Mouse (Mus musculus) embryonic facial prominence, embryonic 14.5 days (tissue): ENCODE data around the gene Vps53. TPM values are rescaled to one million over a fixed set of nuclear protein-coding genes. Genes with fewer than 3 reads are reported as not detected.

Experiments used
- ATAC-seq: fragments of 200-750 bp; cut with Nextera tagmentation; 2 replicates; pipeline ENCODE4 v1.8.0; 2017; ENCODE audit warnings: low read depth, moderate number of reproducible peaks, moderate TSS enrichment
- DNase-seq: peaks from one replicate; pipeline ENCODE4 v3.0.0-alpha.2; 2015; ENCODE audit warnings: low spot score
- H3K27ac ChIP-seq: fragments of 300-500 bp; sonication (generic); replicated peaks from 2 replicates; pipeline ENCODE4 v1.5.1; 2014; ENCODE audit warnings: low read depth, mild to moderate bottlenecking, low read length, moderate library complexity
- H3K27me3 ChIP-seq: fragments of 300-500 bp; sonication (generic); replicated peaks from 2 replicates; pipeline ENCODE4 v1.6.1; 2014; ENCODE audit warnings: low read length; ENCODE audit not compliant: control insufficient read depth, insufficient read depth
- H3K36me3 ChIP-seq: fragments of 300-500 bp; sonication (generic); 2 replicates; pipeline ENCODE4 v1.6.1; 2014; ENCODE audit warnings: low read length, mixed read lengths; ENCODE audit not compliant: control insufficient read depth, insufficient read depth
- H3K4me1 ChIP-seq: fragments of 300-500 bp; sonication (generic); 2 replicates; pipeline ENCODE4 v1.6.1; 2014; ENCODE audit warnings: antibody characterized with exemption, low read length; ENCODE audit not compliant: control insufficient read depth, insufficient read depth
- H3K4me2 ChIP-seq: fragments of 300-500 bp; sonication (generic); 2 replicates; pipeline ENCODE4 v1.6.1; 2014; ENCODE audit warnings: low read depth, mild to moderate bottlenecking, low read length, moderate library complexity, mixed read lengths
- H3K4me3 ChIP-seq: fragments of 300-500 bp; sonication (generic); 2 replicates; pipeline ENCODE4 v1.5.1; 2014; ENCODE audit warnings: low read depth, mild to moderate bottlenecking, low read length
- H3K9ac ChIP-seq: fragments of 300-500 bp; sonication (generic); 2 replicates; pipeline ENCODE4 v1.6.1; 2014; ENCODE audit warnings: low read depth, mild to moderate bottlenecking, low read length, moderate library complexity, mixed read lengths
- H3K9me3 ChIP-seq: fragments of 300-500 bp; sonication (generic); 2 replicates; pipeline ENCODE4 v1.6.1; 2016; ENCODE audit warnings: low read length; ENCODE audit not compliant: control insufficient read depth
- WGBS: fragments of 180-500 bp; shearing (Covaris S2); extraction: QIAGEN DNeasy Blood & Tissue Kit; methylation state at CpG from one replicate; pipeline ENCODE4 v1.1.7; 2014; 5-methylcytosine and 5-hydroxymethylcytosine counted together
- polyA plus RNA-seq: library from polyadenylated mRNA; unstranded; fragments of >200 nt; fragmentation: Nextera tagmentation; extraction: Ambion mirVana; gene quantifications from 2 replicates; pipeline ENCODE4 v1.2.1, GENCODE M21; 2014

Vps53 gene
- polyA plus RNA-seq, 1 experiment from 2014 or later: 32.4 TPM

DNA sequence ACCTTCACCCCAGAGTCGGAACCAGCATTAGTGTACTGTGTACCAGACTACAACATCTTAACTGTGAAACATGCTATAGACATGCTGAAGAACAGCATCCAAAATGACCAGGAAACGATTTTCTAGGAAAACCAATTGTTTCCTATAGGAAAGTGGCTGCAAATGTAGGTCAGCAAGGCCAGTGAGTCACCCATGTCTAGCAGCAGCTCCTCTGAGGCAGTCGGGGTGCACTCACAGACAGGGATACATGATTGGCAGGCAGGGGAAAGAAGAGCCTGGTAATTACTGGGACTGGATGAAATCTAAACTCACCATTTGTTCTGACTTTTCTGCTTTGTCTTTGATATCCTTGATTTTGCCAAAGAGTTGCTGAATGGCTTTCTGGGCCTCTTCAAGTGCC is 41.5 kb downstream of the Vps53 start:
- no peak overlapping the region for H3K4me3 ChIP-seq
- DNase-seq (no peak), ATAC-seq (no peak)
- H3K9ac ChIP-seq: no peak overlapping the region
- H3K4me2 ChIP-seq: no peak overlapping the region
- H3K27ac ChIP-seq: no peak overlapping the region
- H3K27me3 ChIP-seq: no peaks in the 10 kb centered on the region
- no peaks in the 10 kb centered on the region for H3K9me3 ChIP-seq
- WGBS: 78% methylated on average over 3 of the region's 3 CpGs
- peaks cover 44% of the 10 kb centered on the region for H3K36me3 ChIP-seq
- no peaks in the 10 kb centered on the region for H3K4me1 ChIP-seq

DNA sequence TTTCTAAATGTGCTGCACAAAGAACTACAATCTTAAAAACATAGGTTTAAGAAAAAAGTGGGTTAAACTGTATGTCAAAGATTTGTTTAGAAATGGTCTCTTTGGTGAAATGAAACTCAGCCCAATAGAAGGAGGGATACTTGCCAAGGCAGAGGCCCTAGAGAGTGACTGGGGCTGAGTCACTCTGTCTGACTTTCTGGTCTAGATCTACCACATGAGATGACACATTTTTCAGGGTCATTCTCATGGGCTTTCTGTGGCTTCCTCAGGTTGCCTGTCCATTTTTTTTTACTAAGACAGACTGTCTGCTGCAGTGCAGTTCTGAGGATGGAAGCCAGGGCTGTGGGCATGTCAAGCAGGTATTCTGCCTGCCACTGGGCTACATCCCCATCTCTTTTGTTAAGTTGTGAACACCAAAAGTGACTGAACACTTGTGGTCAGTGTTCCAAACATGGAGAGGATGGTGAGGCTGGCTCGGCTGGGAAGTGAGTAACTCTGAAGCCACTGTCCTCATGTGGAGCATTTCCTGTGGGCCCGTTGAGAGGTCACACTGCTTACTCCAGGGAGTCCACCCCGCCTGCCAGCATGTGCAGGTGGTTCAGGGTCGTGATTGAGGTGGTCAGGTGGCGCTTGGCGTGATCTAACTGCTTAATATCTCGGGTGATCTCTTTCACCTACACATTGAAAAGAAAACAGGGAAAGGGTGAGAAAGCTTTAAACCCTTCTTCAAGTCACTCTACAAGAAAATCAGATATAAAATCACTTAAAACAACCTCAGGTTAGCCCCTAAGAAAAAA is 43.6 kb downstream of the Vps53 start:
- ATAC-seq (no peak), DNase-seq (no peak)
- 80% methylated on average over 7 of the region's 7 CpGs for WGBS
- H3K4me2 ChIP-seq: no peak overlapping the region
- no peak overlapping the region for H3K4me3 ChIP-seq
- H3K36me3 ChIP-seq: peaks cover 50% of the 10 kb centered on the region
- no peaks in the 10 kb centered on the region for H3K27me3 ChIP-seq
- no peak overlapping the region for H3K9ac ChIP-seq
- no peaks in the 10 kb centered on the region for H3K9me3 ChIP-seq
- no peaks in the 10 kb centered on the region for H3K4me1 ChIP-seq
- no peak overlapping the region for H3K27ac ChIP-seq

DNA sequence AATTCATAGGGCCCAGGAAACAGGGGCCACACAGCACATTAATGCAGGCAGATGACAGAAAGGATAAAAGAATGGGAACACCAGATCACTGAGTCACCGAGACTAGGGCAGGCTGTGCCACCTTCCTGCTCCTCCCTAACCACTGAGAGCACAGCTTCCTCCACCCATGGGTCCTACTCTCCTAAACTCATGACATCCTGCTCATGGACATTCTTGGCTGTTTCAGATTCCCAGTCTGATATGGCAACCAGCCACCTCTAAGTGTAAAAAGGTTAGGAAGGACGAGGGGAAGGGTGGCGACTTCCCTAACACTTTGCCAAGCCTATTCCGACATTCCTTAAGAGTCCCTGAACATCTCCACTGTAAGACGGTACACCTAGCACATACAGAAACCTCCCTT is 48.6 kb downstream of the Vps53 start:
- Histone ChIP-seq H3K36me3 (peaks cover 35% of the 10 kb centered on the region), H3K4me3 (no peak overlapping the region), H3K9me3 (no peaks in the 10 kb centered on the region), H3K4me1 (peaks cover 3% of the 10 kb centered on the region), H3K4me2 (no peak overlapping the region), H3K9ac (no peak overlapping the region), H3K27ac (no peak overlapping the region), H3K27me3 (no peaks in the 10 kb centered on the region)
- WGBS: 85% methylated on average over 5 of the region's 5 CpGs
- ATAC-seq (no peak), DNase-seq (no peak)

DNA sequence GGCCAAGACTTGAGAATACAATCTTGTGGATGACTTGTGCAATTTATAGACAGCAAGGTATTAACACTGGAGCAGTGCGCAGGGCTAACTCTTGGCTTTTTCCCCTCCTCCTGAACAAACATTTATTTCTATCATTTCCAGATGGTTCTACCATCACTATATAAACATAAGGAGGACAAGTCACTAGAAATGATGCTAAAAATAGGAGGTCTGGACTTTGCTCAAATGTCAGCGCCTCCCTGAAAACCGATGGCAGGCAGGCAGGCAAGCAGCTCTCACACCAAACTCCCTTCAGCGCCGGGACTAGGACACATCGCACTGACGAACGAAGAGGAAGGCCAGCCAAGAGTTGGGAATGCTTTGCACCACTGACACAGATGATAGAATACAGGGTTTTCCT is 54.1 kb downstream of the Vps53 start:
- peak; percentile 65 for DNase-seq
- WGBS: 25% methylated on average over 8 of the region's 8 CpGs
- peaks cover 39% of the 10 kb centered on the region for H3K4me1 ChIP-seq
- peak overlapping the region; percentile 71 for H3K27ac ChIP-seq
- no peak overlapping the region for H3K9ac ChIP-seq
- no peaks in the 10 kb centered on the region for H3K27me3 ChIP-seq
- no peaks in the 10 kb centered on the region for H3K9me3 ChIP-seq
- ATAC-seq: peak; percentile 51
- peaks cover 6% of the 10 kb centered on the region; the same call in 1 of the 2 replicates for H3K36me3 ChIP-seq
- H3K4me3 ChIP-seq: no peak overlapping the region
- peak overlapping the region; percentile 19 for H3K4me2 ChIP-seq

DNA sequence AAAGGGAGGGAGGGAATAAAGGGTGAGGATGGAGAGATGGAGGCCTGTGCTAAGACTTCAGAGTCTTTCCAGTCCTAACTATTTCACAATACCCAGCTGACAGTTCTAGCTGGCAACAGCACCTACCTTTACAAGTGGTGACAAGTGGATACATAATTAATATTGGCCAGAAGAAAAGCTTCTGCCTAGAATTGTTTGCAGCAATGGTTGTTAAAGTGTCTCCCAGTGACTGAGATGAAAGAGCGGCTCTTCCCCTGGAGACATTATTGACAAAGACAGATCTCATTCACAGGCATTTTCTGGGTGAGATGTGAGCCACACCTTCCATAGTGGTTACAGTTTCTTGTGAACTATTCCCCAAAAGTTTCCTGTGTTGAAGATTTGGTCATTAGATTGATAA is 55.9 kb downstream of the Vps53 start:
- H3K4me3 ChIP-seq: no peak overlapping the region
- H3K9ac ChIP-seq: no peak overlapping the region
- H3K27me3 ChIP-seq: no peaks in the 10 kb centered on the region
- H3K4me2 ChIP-seq: no peak overlapping the region
- ATAC-seq (no peak), DNase-seq (peak; percentile 18)
- H3K36me3 ChIP-seq: peaks cover 6% of the 10 kb centered on the region; the same call in 1 of the 2 replicates
- H3K4me1 ChIP-seq: peaks cover 45% of the 10 kb centered on the region
- no peak overlapping the region for H3K27ac ChIP-seq
- H3K9me3 ChIP-seq: no peaks in the 10 kb centered on the region
- 88% methylated on average over 1 of the region's 1 CpGs for WGBS

DNA sequence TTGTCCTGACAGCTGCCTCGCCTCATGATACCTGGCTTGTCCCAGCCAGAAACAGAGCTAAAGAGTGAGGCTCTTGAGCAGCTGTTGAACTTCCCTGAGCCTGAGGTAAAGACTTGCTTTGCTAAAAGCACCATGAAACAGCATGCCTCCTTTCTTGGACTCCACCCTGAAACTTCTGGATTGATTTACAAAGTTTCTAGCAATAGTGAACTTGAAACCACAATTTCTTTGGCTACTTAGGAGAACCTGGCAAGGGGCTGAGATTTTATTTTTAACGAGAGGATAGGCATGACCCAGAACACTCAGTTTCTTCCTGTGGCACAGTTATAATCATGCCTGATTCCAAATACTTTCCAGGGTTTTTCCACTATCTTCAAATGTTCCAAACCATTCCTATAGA is 56.9 kb downstream of the Vps53 start:
- Histone ChIP-seq H3K4me3 (no peak overlapping the region), H3K27ac (0 out of 2 replicates have a peak overlapping the region, but pooled peaks have one; percentile 47), H3K9ac (no peak overlapping the region), H3K36me3 (peaks cover 6% of the 10 kb centered on the region; the same call in 1 of the 2 replicates), H3K4me2 (no peak overlapping the region), H3K27me3 (no peaks in the 10 kb centered on the region), H3K9me3 (no peaks in the 10 kb centered on the region), H3K4me1 (peaks cover 45% of the 10 kb centered on the region)
- peak; percentile 71 for DNase-seq
- WGBS: 41% methylated on average over 2 of the region's 2 CpGs
- ATAC-seq: no peak

DNA sequence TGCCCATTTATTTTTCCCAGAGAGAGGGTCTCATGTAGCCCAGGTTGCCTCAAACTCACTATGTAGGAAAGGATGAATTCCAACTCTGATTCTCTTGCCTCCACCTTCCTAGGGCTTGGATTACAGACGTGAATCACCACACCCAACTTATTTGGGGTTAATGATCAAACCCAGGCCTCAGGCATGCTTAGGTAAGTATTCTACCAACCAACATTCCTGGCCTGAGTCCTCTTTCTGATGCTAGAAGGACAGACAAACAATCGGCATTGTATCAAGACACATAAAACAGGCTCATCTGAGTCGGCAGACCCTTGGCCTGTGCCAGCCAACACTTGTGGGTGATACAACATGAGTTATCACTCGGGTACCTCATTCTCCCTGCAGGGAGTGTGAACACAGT is 58.4 kb downstream of the Vps53 start:
- no peaks in the 10 kb centered on the region for H3K9me3 ChIP-seq
- no peak overlapping the region for H3K4me2 ChIP-seq
- H3K27me3 ChIP-seq: no peaks in the 10 kb centered on the region
- peaks cover 45% of the 10 kb centered on the region for H3K4me1 ChIP-seq
- H3K27ac ChIP-seq: no peak overlapping the region; the same call in 1 of the 2 replicates
- H3K4me3 ChIP-seq: no peak overlapping the region
- no peak overlapping the region for H3K9ac ChIP-seq
- H3K36me3 ChIP-seq: peaks cover 19% of the 10 kb centered on the region
- ATAC-seq (no peak), DNase-seq (no peak)
- 77% methylated on average over 4 of the region's 4 CpGs for WGBS

DNA sequence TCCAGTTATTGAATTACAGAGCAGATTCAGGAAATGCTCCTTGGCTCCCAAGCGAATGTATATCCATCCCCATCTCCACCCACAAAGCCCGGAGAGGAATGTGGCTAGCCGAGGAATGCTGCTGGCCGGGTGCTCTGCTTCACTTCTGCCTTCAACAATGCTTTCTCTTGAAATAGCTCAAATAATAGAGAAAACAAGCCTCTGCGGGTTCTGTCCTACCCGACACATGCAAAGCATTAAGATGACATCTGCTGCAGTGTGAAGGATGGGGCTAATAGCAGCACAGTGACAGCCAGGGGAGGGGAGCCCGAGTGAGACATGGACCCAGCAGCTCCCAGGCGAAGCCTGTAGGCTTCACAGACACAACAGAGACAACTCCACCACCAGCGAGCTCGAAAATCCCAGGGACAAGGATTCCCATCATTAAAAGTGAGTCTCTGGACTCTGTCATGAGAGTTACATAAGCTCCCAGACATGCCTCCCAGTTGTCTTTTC is 59.0 kb downstream of the Vps53 start:
- peak; percentile 87 for ATAC-seq
- 13% methylated on average over 10 of the region's 10 CpGs for WGBS
- Histone ChIP-seq H3K36me3 (peaks cover 22% of the 10 kb centered on the region), H3K4me2 (0 out of 2 replicates have a peak overlapping the region, but pooled peaks have one; percentile 11), H3K9ac (no peak overlapping the region), H3K27ac (peak overlapping the region; percentile 67), H3K4me1 (peaks cover 38% of the 10 kb centered on the region), H3K27me3 (no peaks in the 10 kb centered on the region), H3K9me3 (no peaks in the 10 kb centered on the region), H3K4me3 (no peak overlapping the region)
- peak; percentile 91 for DNase-seq

DNA sequence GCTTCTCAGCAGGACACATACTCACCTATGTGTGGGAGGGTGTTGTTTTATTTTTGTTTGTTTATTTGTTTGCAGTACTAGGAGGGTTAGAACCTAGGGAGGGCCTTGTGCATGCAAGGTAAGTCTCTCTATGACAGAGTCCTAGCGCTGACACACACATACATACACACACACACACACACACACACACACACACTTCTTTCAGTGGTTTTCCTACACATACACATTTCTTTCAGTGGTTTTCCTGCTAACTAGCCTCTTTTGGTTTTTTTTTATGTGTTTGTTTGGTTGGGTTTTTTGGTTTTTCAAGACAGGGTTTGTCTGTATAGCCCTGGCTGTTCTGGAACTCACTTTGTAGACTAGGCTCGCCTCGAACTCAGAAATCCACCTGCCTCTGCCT is 69.0 kb downstream of the Vps53 start:
- H3K9ac ChIP-seq: no peak overlapping the region
- ATAC-seq: no peak
- peaks cover 32% of the 10 kb centered on the region for H3K36me3 ChIP-seq
- no peaks in the 10 kb centered on the region for H3K27me3 ChIP-seq
- DNase-seq: no peak
- no peak overlapping the region for H3K4me3 ChIP-seq
- H3K27ac ChIP-seq: no peak overlapping the region
- 96% methylated on average over 3 of the region's 3 CpGs for WGBS
- peaks cover 14% of the 10 kb centered on the region; the same call in 1 of the 2 replicates for H3K4me1 ChIP-seq
- H3K4me2 ChIP-seq: no peak overlapping the region
- no peaks in the 10 kb centered on the region for H3K9me3 ChIP-seq
